Mouse (Mus musculus): Measurements from ENCODE around the gene Gcn1l1.

Gcn1l1 gene

GRCm38 (mm10) chr5:115564737-115565393 is at the start of gene Gcn1l1:
TSS of gene Gcn1l1 (plus strand) at chr5:115565254.
- peak; percentile 98 for DNase-seq

- DNase-seq, result peak; percentile 99
These were observed 48.8 kb upstream of the Gcn1l1 start for GRCm38 (mm10) chr5:115516081-115516907.

GRCm38 (mm10) chr5:115516908-115517307 is 48.1 kb upstream of the Gcn1l1 start:
- peak; percentile 94 for DNase-seq

GRCm38 (mm10) chr5:115517501-115517900 is 47.6 kb upstream of the Gcn1l1 start:
- peak; percentile 95 for DNase-seq

GRCm38 (mm10) chr5:115518214-115518613 is 46.8 kb upstream of the Gcn1l1 start:
- peak; percentile 86 for DNase-seq

- DNase-seq, result peak; percentile 98
These were observed 44.7 kb upstream of the Gcn1l1 start for GRCm38 (mm10) chr5:115520325-115520869.

DNA sequence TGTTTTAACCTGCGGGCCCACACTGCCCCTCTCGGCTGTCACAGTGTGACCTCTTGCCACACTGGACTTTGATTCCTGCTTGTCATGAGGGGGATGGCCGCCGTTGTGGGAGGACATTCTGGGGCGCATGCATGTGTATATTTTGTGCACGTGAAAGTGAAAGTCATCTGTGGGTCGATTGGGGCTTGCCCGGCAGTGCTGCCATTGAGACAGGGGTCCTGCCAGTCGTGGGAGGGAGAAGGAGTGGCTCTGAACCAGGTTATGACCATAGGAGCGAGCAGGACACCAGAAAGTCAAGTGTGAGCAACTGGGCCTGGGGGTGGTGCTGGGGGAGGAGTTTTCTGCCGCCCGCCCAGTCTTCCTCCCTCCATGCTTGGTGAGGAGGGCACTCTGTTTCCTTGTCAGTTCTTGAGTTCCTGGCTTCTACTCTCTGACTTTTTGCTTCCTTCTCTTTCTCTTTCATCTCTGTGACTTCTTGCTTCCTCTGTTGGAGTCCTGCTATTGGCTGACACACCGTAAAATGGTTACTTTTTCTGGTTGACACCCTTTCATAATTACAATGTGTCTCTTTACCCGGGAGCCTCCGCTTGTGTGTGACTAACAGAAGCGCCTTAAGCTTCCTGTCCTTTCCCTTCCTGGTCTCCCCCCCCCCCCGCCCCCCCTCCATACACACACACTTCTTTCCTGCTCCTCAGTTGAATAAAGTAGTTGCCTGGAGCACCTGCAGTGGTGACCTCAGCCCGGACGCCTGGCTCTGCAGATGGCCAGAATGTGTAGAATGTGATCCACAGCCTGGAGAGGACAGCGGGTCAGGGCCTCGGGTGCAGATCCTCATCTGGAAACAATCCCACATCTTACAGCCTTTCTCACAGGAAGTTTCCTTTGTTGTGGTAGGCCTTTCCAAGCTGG is 43.2 kb upstream of the Gcn1l1 start:
- peak; percentile 98 for DNase-seq

DNA sequence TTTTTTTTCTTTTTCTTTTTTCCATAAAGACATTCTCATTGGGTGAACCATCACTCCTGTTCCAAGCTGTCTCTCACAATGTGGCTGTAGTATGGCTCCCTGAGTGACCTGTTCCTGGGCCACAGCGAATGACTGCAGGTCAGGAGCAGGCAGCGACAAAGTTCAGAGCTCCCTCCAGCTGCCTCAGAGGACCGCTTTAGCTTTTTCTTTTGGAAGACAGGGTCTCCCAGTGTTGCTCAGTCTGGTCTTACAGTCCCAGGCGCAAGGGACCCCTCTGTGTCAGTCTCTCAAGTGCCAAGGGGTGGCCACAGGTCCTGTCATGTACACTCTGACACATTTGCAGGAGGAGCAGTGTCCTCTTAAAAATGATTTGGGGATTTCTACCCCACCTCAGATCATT is 42.5 kb upstream of the Gcn1l1 start:
- DNase-seq, result peak; percentile 92

DNA sequence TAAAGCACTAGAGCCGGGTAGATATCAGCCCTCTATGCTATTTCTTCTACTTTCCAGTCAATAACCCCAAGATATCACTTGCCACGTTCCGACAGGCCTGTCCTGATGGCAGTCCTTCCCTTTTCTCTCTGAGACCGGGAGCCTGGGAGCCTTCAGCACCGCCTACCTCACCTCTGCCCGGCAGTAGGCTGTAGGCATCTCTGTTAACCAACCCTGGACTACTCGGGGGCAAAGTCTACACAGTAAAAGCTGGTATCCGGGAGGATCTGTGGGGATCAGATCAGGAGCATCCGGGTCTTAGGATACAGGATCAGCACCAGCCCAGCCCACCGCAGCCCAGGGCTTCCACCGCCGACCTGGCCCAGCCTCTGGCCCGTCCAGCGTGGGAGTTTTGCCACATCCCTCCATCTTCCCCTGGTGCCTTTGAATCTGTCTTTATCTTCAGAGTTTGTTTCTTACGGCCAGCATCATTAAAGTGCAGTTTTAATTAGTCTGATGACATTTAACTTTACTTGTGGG is 42.0 kb upstream of the Gcn1l1 start:
- DNase-seq, result peak; percentile 91

GRCm38 (mm10) chr5:115523971-115524370 is 41.1 kb upstream of the Gcn1l1 start:
- peak; percentile 95 for DNase-seq

DNA sequence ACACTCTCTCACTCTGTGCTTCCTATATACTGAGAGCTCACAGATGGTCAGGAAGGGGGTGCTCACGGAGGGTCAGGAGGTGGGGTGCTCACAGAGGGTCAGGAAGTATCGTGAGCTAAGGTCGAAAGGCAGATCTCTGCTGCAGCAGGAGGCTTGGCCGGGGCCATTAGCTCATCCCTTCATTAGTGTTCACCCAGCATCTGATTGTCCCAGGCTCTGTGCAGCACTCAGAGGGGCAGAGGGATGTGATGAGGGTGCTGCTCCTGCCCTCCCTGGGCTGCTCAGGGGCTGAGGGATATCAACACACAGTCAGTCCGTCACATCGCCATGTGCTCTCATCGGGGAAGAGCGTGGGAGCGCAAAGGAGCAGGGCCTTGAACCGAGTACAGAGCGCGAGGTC is 40.6 kb upstream of the Gcn1l1 start:
- DNase-seq, result peak; percentile 93

DNA sequence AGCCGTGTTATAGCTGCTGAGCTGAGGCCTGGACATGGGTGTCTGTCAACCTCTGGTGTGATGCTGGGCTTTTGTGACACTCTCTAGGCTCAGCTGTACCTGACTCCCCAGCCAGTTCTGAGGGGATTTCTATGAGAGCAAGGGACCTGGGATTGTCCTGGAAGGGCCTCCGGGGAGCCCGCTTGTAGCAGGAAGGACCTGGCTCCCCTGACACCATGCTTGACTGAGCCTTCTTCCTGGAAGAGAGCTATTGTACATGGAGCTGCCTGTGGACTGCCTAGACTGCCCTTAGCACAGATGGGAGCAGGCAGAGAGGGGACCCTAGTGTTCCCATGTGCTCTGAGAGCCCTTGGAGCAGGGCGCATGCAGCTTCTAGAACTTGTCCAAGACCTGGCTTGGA is 39.6 kb upstream of the Gcn1l1 start:
- peak; percentile 94 for DNase-seq

- DNase-seq, result peak; percentile 94
These were observed 39.1 kb upstream of the Gcn1l1 start for GRCm38 (mm10) chr5:115525943-115526342.

DNA sequence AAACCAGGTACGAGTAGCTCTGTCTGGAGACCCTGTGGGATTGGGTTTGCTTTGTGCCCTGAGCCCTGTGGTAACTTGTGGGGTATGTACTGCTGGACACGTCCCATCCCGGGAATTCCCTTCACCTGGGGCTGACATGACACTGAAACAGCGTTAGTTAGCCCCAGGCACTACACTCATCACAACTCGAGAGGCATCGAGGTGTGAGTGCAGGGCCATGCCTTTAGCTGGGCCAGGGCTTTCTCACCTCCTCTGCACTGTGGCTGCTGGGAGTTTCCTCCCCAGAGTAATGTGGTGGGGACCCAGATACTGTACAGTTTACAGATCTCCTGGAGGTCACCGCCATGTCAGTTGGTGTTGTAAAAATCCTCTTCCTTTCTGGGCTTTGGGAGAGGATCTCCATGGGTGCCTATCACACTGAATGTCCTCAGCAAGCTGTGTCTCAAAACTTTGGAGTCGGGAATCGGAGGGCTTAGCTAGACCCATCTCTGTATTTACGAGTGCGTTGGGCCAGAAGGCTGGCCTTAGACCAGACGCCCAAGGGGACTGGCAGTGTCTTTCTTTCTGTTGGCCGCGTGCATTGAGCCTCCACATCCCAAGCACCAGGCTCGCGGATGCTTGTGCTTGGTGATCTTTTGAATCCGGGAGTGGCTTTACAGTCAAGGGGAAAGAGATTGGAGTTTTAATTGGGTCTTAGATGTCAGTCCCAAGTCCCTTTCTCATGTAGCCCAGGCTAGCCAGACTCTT is 38.4 kb upstream of the Gcn1l1 start:
- no peak for DNase-seq

- DNase-seq, result no peak
These were observed 36.9 kb upstream of the Gcn1l1 start for GRCm38 (mm10) chr5:115528128-115528527.

DNA sequence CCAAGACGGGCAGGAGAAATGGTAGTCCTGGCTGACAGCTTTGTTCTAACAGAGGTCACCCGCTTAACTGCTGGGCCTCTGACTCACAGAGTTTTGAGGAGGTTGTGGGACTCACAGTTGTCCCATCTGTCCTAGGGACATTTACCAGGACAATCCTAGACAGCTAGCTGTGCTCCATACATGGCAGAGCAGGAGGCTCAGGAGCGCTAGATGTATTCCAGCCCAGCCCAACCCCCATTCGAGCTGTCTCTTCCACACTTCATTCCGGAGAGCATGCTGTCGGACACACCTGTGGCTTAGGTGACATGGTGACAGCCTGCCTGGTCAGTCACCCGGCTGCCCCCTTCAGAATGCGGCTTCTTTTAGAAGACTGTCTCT is 35.7 kb upstream of the Gcn1l1 start:
- DNase-seq, result no peak

DNA sequence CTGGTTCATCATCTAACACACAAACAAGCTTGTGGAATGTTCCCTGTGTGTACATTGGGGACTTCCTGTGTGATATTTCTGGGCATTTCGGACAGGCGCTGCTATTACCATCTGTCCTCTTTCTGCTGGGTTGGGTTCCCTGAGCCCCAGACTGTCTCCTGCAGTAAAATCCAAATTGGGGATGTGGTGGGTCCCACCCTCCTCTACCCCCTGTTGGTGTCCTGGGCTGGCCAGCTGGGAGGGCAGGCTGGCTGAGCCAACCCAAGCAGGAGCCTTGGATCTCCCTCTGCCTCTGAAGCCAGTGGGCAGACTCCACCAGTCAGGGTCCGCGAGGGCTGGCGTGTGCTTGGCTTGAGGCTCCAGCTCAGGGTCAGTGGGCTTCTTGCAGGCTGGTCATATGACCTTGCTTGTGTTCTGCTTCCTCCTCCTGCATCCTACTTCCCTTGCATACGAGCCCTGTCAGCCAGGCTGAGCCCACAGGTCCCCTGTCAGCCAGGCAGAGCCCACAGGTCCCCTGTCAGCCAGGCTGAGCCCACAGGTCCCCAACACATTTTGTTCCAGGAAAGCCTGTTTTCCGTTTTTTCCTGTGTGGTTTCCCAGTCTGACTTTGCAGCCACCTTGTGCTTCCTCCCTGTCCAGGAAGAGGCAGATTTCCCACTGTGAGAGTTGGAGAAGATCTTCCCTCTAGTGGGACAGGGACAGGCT is 35.2 kb upstream of the Gcn1l1 start:
- DNase-seq, result no peak

DNA sequence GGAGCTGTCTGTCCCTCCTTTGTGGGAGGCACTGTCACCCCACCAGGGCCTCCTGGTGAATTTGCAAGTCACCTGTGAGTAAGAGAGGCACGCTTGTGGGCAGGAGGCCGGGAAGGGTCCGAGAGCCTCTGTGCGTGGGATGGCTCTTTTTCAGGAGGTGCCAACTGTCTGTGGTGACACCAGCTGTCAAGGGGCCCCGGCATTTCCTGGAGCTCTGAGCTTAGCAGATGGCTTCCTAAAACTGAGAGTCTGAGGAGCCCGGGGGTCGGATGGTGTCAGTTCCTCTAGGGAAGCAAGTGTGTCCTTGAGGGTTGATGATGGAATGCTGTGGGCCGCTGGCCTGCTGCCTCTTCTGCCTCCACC is 34.6 kb upstream of the Gcn1l1 start:
- DNase-seq, result peak; percentile 97

- peak; percentile 99 for DNase-seq
These were observed 33.3 kb upstream of the Gcn1l1 start for GRCm38 (mm10) chr5:115531671-115532270.

- DNase-seq, result peak; percentile 98
These were observed 30.7 kb upstream of the Gcn1l1 start for GRCm38 (mm10) chr5:115534290-115534731.

GRCm38 (mm10) chr5:115534856-115535255 is 30.2 kb upstream of the Gcn1l1 start:
- peak; percentile 97 for DNase-seq
